Mouse (Mus musculus): ENCODE measurements around the gene Zfpm1.

The Zfpm1 gene

DNA sequence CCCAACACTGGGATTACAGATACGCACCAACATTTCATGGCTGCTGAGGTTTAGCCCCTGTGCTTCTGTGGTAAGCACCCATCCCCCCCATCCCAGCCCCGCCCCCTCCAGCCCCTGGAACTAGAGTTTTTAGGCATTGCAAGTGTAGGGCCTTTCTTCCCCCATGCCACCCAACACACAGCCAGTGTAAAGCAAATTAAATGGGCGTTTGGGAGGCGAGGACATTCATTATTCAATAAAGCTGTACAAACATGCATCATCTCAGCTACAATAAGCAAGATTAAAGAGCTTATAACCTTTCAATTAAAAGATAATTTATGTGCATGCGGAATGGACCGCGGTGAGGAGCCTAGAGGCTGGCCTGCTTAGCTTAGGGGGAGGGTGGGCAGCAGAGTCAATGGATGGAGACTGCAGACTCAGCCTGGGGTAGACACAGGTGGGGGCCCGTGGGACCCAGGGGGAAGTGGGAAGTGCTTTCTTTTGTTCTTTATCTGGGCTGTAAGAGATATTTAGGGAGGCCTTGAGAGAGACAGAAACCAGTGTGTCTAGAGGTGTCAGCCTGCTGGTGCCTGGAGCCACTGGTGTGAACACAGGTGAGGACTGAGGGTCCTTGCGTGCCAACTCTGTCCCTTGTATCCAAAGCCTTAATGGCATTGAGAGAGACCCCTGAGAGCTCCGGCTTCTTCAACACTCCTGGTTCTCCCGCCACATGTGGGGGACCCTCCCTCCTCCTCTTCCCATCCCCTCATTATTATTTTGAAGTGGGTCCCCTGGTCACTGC is 68.6 kb downstream of the Zfpm1 start:
- DNase-seq: no peak

DNA sequence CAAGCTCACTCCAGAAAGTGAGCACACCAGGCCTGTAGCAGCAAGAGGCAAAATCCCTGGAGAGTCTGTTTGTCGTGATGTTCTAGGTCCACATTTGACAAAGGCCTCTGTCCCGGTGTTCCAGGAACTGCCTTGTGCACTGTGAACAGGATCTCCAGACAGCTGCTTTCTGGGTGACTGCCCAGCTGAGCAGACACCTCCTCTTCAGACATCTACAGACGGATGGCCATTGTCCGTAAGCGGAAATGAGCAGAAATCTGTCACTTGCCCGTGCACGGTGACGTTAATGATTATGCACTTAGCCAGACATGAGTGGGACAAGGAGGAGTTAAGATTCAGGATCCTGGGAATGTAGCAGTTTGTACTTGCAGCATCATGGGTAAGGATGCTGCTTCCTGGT is 72.2 kb downstream of the Zfpm1 start:
- DNase-seq: no peak

DNA sequence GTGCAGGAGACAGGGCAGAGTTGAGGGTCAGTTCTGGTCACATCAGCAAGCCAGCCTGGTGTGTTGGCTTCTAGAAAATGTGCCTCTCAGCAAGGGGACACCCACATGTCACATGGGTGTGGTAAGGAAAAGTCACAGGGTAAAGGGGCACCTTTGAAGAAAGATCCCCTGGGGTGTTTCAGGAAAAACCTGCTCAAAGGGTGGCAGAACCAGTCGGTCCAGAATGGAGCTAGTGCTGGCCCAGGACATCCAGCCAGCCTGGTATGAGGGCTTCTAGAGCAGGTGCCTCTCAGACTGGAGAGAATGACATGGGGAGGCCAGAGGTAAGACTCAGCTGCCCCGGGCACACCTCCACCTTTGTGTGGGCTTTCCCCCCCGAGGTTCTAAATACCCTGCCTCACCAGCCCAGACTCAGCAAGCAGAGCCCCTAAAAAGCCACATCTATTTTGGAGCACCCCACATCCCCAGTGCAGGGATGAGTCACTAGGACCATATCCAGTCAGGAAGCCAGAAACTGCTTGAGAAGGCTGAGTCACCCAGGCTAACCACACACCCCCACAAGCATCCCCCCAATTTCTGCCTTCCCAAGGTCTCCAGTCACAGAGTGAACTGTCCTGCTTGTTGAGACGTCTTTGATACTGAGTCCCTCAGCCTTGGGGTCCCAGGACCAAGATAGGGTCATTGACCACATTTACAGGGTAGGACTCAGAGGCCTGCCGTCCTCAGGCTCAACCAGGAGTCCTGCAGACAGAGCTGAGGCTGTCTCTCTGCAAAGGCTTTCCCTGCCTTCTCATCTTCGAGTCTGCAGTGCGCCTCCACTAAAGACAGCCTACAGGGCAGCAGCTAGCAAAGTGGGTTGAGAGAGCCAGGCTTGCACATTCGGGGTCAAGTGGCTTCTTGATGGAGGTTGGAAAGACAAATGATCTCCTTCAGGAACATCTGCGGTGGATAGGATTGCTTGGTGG is 74.0 kb downstream of the Zfpm1 start:
- peak; percentile 74 for DNase-seq

DNA sequence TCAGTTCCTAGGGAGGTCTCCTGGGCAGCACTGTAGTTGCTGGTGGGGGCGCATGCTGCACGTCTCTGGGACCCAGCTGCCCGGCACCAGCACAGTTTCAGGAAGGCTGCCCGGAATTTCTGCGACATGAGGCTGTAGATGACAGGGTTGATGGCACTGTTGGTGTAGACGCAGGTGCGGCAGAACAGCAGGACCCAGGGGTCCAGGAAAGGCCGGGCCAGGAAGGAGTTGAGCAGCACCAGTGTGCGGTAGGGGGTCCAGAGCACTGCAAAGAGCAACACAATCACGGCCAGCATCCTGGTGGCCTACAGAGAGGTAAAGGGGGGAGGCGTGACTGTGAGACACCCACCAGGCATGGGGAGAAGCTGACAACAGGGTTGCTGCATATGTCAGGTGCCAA is 75.3 kb downstream of the Zfpm1 start:
- DNase-seq: no peak

DNA sequence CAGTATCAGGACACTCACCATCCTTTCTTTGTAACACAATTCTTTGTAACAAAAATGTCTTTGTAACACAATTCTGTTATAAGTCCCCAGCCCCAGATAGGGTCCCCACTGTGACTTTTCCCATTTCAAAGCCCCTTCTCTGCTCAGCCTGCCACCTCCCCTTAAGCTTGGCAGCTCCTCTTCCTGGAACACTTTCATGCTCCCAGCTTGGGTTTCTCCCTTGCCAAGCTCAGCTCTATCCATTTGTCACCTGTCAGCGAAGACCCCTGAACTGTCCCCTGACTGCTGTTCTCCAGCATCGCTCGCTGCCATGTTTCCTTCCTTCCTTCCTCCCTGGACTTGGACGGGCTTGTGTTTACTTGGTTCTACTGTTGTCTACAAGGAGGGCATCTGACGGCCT is 75.7 kb downstream of the Zfpm1 start:
- DNase-seq: no peak

DNA sequence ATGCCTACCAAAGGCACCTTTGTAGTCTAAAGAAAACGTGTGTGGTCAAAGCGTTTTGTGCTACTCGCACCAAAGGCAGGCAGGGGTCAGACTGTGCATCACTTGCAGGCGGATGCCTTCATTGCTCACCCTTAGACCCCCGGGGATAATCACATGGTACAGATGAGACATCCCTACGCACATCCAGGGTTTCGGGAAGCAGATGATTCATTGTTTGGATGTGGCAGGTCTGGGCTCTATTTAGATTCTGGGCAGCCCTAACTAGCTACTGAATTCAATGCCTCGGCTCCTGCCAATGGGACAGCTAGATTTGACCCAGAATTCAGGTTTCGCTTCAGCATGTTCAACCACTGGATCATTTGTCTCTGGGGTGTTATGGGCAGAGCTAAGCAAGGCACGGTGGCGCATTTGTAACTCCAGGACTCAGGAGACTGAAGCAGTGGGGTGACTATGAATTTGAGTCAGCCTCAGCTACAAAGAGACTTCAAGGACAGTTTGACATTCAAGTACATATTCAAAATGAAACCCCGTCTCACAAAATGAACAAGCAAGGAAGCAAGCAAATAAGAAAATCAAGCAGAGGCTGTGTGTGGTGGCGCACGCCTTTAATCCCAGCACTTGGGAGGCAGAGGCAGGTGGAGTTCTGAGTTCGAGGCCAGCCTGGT is 77.3 kb downstream of the Zfpm1 start:
- DNase-seq: no peak

DNA sequence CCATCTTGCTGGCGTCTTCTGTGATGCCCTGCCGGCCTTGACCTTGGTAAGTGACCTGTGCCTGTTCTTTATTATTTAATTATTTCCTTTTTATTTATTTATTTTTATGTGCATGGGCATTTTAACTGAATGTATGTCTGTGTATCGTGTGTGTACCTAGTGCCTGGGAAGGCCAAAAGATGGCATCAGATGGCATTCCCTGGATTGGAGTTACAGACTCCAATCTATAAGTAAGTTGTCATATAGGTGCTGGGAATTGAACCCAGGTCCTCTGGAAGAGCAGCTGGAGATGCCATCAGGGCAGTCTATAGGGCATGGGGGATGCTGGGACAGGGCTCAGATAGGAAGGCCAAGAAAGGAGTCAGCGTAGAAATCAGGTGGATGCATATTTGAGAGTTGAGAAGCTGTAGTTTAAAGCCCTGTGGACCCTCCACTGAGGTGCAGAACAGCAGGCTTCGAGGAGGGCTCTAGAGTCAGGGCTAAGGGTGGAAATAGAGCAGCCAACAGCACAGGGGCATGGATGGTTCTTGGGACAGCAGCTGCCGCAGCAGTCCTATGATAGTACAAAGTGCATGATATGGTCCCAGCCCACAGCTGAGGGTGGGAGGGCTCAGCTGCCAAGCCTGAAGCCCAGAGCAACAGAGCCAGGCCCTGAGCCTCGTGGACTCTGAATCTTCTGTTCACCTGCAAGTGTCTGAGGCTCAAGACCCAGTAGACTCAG is 78.9 kb downstream of the Zfpm1 start, which contains the start of gene Trhr2:
Gene Trhr2, minus strand, starts transcription at position 51 of the 721 bp plus-strand sequence.
- no peak for DNase-seq

DNA sequence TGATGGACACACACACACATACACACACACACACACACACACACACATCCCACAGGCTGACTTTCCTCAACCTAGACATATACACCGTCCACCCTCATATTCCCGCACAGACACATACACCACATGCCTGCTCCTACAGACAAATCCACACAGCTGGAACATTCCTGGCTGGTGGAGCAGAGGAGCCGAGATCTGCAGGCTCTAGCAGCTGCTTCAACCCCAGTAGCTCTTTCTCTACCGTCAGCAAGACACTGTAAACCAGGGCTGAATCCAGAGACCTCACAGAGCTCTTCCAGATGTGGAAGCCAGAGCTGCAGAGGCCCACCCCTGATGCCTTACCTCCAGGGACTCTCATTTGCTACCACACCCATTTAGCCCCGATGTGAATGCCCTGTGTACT is 80.3 kb downstream of the Zfpm1 start:
- DNase-seq: no peak

DNA sequence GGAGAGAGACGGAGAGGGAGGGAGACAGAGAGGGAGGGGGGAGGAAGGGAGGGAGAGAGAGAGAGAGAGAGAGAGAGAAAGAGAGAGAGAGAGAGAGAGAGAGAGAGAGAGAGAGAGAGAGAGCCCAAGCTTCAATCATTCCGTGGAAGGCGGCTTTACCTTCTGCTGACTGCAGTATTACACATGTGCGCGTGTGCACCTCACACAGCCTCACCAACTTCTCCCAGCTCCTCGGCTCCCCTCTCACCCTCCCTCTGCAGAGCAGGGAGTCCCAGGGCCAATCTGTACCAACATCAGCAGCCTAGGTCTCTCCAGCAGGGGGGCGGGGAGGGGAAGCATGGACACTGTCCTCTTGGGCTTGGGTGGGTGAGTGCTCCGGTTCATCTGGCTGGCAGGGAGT is 81.0 kb downstream of the Zfpm1 start:
- no peak for DNase-seq

DNA sequence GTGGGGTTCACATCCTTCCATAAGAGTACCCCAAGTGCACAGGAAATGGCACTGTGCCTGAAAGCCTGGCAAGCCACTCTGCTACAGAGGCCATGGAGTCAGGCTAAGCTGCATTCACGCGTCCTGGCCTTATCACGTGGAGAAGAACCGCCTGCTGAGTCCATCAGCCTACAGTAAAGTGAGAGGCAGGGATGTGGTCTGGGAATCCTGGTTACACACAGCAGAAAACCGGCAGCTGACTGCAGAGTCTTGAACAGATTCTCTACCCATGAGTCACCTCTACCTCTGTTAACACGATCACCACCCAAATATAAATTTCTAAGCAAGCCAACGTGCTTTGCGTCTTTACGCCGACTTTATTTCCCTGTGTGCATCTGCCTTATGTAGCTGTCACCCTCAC is 86.6 kb downstream of the Zfpm1 start:
- DNase-seq: no peak

DNA sequence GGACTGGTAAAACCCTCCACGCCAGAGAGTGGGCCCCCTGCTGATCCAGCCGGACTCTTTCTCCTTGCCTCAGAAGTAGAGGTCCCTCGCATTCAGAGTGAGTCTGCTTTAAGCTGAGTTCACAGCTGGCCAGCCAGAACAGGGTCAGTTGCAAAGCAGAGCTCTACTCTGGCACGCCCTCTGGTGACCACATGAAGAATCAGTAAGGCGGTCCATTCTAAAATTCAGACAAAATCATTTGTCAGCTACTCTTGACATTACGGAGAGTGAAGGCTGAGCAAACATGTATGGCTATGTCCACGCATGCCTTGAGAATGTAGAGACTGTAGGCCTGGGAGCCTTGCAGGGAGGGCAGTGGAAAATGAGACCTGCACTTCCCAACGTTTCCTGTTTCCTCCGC is 87.7 kb downstream of the Zfpm1 start:
- DNase-seq: peak; percentile 59

DNA sequence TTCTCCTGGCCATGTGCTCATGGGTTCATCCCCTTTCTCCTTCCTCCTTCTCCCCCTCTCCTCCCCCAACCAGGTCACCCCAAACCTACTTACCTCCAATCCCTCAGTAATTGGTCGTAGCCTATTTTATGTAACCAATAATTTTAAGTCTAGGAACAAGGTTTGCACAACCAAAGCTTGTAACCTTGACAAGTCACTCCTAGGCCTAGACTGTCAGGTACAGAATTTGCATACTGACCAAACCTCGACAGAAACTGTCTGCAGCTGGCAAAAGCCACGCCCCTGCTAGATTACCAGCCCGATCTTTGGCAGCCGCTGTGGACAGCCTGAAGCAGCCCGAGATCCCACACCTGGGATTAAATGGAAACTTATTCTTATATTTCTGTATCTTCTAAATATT is 89.8 kb downstream of the Zfpm1 start:
- no peak for DNase-seq

DNA sequence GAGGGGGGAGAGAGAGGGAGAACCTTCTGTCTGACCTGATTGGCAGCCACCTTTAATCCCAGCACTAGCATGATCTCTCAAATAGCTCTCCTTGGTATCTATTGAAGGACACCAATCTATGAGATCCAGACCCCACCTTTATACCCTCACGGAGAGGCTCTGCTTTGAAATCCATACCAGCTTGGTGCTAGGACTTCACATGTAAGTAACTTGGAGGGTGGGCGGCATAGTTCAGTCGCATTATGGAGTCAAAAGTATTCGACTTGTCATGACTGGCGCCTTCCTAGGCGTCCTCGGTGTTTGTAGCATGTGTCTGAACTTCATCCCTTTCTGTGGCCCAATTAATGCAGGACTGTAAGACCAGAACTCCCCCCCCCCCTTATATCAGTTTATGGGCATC is 93.4 kb downstream of the Zfpm1 start:
- DNase-seq: no peak

DNA sequence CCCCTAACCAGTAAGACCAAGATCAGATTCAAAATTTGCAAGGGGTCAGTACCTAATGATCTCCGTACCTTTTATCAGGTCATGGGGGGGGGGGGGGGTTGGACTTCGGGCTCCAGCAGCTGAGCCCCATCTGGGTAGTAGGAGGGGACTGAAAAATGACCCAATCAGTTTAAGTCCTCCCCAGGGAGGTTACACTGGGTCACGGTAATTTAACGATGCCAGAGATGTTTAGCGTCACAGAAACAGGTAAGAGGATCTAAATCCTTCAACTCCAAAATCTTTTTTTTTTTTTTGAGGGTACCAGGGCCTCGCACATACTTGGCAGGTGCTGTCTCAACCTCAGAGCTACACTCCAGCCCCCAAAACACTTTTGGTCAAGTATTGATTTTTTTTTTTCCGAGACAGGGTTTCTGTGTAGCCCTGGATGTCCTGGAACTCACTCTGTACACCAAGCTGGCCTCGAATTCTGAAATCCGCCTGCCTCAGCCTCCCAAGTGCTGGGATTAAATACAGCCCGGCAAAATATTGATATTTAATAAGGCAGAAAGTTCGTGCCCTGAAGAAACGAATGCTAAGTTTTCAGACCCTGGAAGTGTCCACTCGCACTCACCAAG is 93.9 kb downstream of the Zfpm1 start:
- DNase-seq: no peak

DNA sequence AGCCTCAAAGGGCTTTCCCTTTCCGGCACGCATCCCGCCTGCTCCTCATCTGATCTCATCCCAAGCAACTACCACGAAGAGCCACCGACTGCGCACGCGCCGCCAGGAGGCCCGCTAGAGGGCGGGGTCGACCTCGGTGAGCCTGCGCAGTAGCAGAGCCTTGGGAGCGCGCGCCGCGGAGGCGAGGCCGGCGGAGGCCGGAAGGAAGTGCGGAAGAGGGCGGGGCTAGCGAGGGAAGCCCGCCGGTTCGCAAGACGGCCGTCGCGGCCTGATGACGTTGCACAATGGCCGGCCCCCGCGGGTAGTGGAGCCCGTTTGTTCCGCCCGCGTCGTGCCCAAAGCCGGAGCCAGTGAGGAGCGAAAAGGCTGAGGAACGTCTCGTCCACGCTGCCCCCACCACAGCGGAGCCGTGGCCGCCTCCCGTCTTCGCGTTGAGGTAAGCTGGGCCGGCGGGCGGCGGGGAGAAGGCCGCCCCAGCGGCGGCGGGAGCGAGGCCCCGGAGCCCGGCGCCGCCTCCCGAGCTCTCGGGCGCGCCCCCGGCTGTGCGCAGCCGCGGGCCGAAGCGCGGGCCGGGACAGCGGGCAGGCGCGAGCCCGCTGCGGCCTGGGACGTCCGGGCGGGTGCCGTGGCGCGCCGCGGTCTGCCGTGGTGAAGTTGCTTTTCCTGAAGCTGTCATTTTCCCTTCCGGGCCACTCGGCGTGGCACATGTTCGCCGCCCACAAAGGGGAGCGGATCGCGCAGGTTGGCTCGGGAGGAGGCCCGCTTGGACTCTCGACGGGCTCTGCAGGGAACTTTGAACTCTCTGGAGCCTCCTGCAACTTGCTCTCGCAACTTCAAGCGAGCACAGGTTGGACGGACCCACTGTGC is 94.7 kb downstream of the Zfpm1 start, which contains the start of gene Zc3h18:
Gene Zc3h18, plus strand, starts transcription at position 245 of the 867 bp plus-strand sequence.
- DNase-seq: peak; percentile 100

DNA sequence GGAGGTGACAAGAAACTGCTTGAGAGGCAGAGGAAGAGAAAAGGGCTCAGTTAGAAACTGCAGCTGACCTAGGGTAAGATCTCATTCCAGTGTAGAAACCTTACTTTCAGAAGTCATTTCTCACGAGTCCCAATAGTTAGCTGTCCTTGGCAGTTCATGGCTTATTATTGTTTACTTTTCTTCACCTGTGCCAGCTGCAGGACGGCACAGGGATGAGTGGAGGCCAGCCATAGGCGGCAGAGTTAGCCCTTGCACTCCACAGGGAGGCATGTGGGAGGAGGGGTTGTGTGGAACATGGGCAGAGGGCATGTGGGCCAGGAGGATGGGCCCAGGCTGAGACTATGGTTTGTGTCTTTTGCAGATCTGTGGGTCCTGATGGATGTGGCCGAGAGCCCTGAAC is 101.1 kb downstream of the Zfpm1 start:
- DNase-seq: no peak
